Mouse (Mus musculus) small intestine, adult 2 months (tissue): Measurements from ENCODE around the gene Bcl2l2. TPM values are rescaled to one million over a fixed set of nuclear protein-coding genes. Genes with fewer than 3 reads are reported as not detected.

Experiments used
- H3K27ac ChIP-seq: fragments of 200-500 bp; 2 replicates; pipeline ENCODE4 v1.5.1; 2012; ENCODE audit warnings: low read depth, low read length, control low read depth, inconsistent platforms; ENCODE audit not compliant: insufficient read depth
- H3K27me3 ChIP-seq: fragments of 200-500 bp; 2 replicates; pipeline ENCODE4 v1.6.1; 2012; ENCODE audit warnings: mild to moderate bottlenecking, moderate library complexity, low read length, inconsistent platforms; ENCODE audit not compliant: control insufficient read depth, insufficient read depth
- H3K36me3 ChIP-seq: fragments of 200-500 bp; 2 replicates; pipeline ENCODE4 v1.6.1; 2012; ENCODE audit warnings: mild to moderate bottlenecking, low read length, control low read depth, inconsistent platforms; ENCODE audit not compliant: control insufficient read depth, insufficient read depth
- H3K4me1 ChIP-seq: fragments of 200-500 bp; 2 replicates; pipeline ENCODE4 v1.6.1; 2012; ENCODE audit warnings: low read length, inconsistent platforms, mixed read lengths; ENCODE audit not compliant: control insufficient read depth, insufficient read depth, insufficient read length
- H3K4me3 ChIP-seq: fragments of 200-500 bp; 2 replicates; pipeline ENCODE4 v1.5.1; 2012; ENCODE audit warnings: low read depth, mild to moderate bottlenecking, control low read depth, inconsistent platforms, low read length, moderate library complexity
- CTCF ChIP-seq: fragments of 200-500 bp; IDR thresholded peaks from 2 replicates; pipeline ENCODE4 v1.5.1; 2012; ENCODE audit warnings: low read depth, mild to moderate bottlenecking, control low read depth, inconsistent platforms, low read length, moderate library complexity, mixed read lengths; ENCODE audit not compliant: insufficient replicate concordance, insufficient read length; ENCODE audit errors: extremely low read depth
- POLR2A ChIP-seq: fragments of 200-500 bp; IDR thresholded peaks from 2 replicates; pipeline ENCODE4 v1.6.1; 2012; ENCODE audit warnings: low read depth, mild to moderate bottlenecking, control low read depth, inconsistent platforms, low read length, moderate library complexity
- WGBS: fragments of 180-500 bp; shearing (Covaris S2); methylation state at CpG from one replicate; pipeline ENCODE4 v1.1.7; 2018; 5-methylcytosine and 5-hydroxymethylcytosine counted together
- polyA plus RNA-seq: library from polyadenylated mRNA; depleted of rRNA; stranded (reverse); fragments of >200 nt; gene quantifications from 2 replicates; pipeline ENCODE4 v1.2.3, GENCODE M21; 2012; rRNA removed

Bcl2l2 gene
- polyA plus RNA-seq, result 22.5 and 29.8 TPM in 2 replicates

DNA sequence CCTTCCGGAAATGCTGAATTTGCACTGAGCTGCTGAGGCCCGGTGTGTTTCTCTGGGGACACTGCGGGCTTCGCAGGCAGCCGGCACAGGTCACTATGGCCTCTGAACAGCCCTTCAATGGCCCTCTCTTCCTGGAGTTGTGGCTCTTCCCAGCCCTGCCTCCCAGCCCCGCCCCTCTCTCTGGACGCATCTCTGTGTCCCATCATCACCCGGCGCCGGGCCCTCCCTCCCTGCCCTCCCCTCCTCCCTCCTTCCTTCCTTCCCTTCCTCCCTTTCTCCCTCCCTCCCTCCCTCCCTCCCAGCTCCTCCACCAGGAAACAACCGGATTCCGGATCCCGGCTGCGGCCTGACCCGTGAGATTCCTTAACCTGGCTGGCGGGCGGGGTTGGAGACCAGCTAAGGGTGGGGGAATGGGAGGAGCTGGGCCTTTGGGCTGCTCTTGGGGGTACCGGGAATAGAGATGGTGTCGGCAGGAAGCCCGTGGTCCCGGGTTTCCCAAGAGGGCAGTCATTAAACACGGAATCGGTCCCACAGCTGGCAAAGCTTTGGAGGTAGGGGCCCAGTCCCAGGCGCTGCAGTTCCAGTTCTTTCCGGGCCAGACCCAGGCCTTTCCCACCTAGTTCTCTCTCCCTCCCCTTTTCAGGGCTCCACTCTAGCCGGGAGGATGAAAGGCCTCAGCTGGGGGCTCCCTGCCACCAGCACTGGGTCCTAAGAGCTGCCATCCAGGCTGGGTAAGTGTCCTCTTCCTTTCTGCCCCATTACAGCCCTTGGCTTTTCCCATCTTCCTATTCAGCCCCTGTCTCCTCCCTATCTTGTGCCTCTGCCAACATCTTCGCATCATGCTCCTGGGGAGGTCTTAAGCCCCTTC, at the start of gene Bcl2l2, which contains the start of gene Gm20521:
Bcl2l2 (plus strand) TSS at position 224 of the 868 bp plus-strand sequence.
Gm20521 (plus strand) TSS at position 288 of the 868 bp plus-strand sequence.
- H3K4me1 ChIP-seq, result peaks cover 11% of the 10 kb centered on the region
- TF ChIP-seq POLR2A (peak; percentile 98), CTCF (no peak)
- peak within 1 kb of the TSS; percentile 83 for H3K4me3 ChIP-seq
- 2% methylated on average over 27 of the region's 27 CpGs for WGBS
- peaks cover 7% of the 10 kb centered on the region; the same call in 1 of the 2 replicates for H3K36me3 ChIP-seq
- H3K27ac ChIP-seq, result peak within 1 kb of the TSS; percentile 91
- no peaks in the 10 kb centered on the region for H3K27me3 ChIP-seq

DNA sequence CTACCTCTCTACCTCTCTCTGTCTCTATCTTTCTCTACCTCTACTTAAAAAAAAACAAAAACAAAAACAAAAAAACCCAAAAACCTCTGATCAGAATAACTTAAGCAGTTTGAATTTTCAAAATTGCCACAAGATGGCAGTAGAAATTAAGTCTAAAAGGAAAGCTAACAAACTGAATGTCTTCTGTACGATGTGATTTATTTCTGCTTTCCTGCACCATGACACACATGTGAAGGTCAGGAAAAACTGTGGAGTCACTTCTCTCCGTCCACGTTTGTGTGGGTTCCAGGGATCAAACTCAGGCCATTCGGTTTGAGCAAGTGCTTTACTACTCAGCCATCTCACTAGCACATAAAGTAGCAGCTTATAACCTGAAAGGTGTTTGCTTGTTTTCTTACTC, 39.7 kb upstream of the Bcl2l2 start:
- no peaks in the 10 kb centered on the region for H3K36me3 ChIP-seq
- 2% methylated on average over 4 of the region's 4 CpGs for WGBS
- TF ChIP-seq CTCF, result no peak
- TF ChIP-seq POLR2A, result no peak
- H3K27me3 ChIP-seq, result no peaks in the 10 kb centered on the region
- no peaks in the 10 kb centered on the region for H3K4me1 ChIP-seq
- H3K4me3 ChIP-seq, result no peak overlapping the region
- no peak overlapping the region for H3K27ac ChIP-seq

- peaks cover 4% of the 10 kb centered on the region for H3K36me3 ChIP-seq
- TF ChIP-seq POLR2A, result no peak
- TF ChIP-seq CTCF, result no peak
Observed at GRCm38 (mm10) chr14:54855726-54856125, 27.5 kb upstream of the Bcl2l2 start.

DNA sequence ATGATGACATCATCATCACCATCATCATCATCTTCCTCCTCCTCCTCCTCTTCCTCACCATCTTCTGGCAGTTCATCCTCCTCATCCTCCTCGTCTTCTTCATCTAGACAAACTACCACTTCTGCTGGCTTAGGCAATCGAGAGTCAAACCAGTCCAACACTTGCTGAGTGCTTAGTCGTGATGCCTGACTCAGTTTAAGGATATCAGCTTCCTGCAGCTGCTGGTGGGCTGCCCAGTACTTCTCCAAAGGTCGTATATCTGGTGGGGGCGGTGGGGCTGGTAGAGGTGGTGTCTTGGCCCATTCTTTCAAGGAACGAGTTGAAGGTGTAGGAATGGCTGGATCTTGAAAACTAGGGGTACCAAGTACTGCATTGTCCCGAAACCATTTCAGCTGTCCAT, 26.5 kb upstream of the Bcl2l2 start:
- Histone ChIP-seq H3K27ac (no peak overlapping the region), H3K36me3 (peaks cover 4% of the 10 kb centered on the region), H3K27me3 (no peaks in the 10 kb centered on the region), H3K4me3 (no peak overlapping the region), H3K4me1 (no peaks in the 10 kb centered on the region)
- TF ChIP-seq CTCF (no peak), POLR2A (no peak)
- WGBS, result 83% methylated on average over 7 of the region's 7 CpGs

More at GRCm38 (mm10) chr14:54855726-54856125, 27.5 kb upstream of the Bcl2l2 start:
- Histone ChIP-seq H3K4me3 (no peak overlapping the region), H3K4me1 (no peaks in the 10 kb centered on the region), H3K27ac (no peak overlapping the region), H3K27me3 (no peaks in the 10 kb centered on the region)
- WGBS, result 86% methylated on average over 3 of the region's 3 CpGs

GRCm38 (mm10) chr14:54857891-54858290, 25.3 kb upstream of the Bcl2l2 start:
- TF ChIP-seq POLR2A, result no peak
- no peak for TF ChIP-seq CTCF
- Histone ChIP-seq H3K27ac (no peak overlapping the region), H3K36me3 (peaks cover 4% of the 10 kb centered on the region), H3K4me1 (no peaks in the 10 kb centered on the region), H3K4me3 (no peak overlapping the region), H3K27me3 (no peaks in the 10 kb centered on the region)
- 97% methylated on average over 9 of the region's 9 CpGs for WGBS

DNA sequence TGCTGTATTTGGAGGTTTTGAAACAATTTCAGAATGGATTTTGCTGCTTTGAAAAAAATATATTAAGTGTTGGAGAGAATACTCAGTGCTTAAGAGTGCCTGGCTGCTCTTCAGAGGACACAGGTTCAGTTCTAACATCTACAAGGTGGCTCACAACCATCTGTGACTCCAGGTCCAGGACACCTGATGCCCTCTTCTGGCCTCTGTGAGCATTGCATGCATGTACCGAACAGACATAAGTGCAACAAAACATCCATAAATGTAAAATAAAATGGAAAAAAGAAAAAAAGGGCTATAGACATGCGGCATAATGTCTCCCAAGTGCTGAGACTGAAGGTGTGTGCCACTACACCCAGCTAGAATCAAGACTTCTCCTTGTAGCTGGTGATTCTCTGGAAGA, 22.7 kb upstream of the Bcl2l2 start:
- Histone ChIP-seq H3K27me3 (no peaks in the 10 kb centered on the region), H3K36me3 (peaks cover 4% of the 10 kb centered on the region), H3K27ac (no peak overlapping the region), H3K4me1 (no peaks in the 10 kb centered on the region), H3K4me3 (no peak overlapping the region)
- TF ChIP-seq POLR2A (no peak), CTCF (peak; percentile 70; the same call in 1 of the 2 replicates)
- WGBS, result 32% methylated on average over 2 of the region's 2 CpGs
